Mouse (Mus musculus) E14TG2a.4 (cell line): Measurements from ENCODE around the gene Fbxo27.
"Not testable (repeated sequence)": the region's sequence is repeated elsewhere in the genome, so short reads cannot be mapped to it uniquely, and the experiment has no call there.

Experiments
- CTCF ChIP-seq: conservative IDR thresholded peaks from 2 replicates; pipeline ENCODE4 v1.5.1; 2014; ENCODE audit warnings: low read length
- NANOG ChIP-seq: IDR thresholded peaks from 2 replicates; pipeline ENCODE4 v1.6.1; 2014; ENCODE audit warnings: borderline replicate concordance, low read length, mixed read lengths
- POU5F1 ChIP-seq: IDR thresholded peaks from 2 replicates; pipeline ENCODE4 v1.6.1; 2014; ENCODE audit warnings: low read length, borderline replicate concordance

- TF ChIP-seq CTCF, POU5F1, NANOG: not testable (repeated sequence)
Observed at GRCm38 (mm10) chr7:28701306-28701705, 8.7 kb downstream of the Fbxo27 start.
